Mouse (Mus musculus): ENCODE measurements around the gene Ehd1.

GRCm38 (mm10) chr19:6235084-6236052, 41.2 kb upstream of the Ehd1 start, which contains the start of gene Ppp2r5b:
- TF ChIP-seq CTCF (IDR thresholded peaks at IDR 0.05; ENCODE audit: low read depth, low read length) = peak; percentile 38
- TF ChIP-seq POLR2A (IDR thresholded peaks at IDR 0.05; ENCODE audit: insufficient read depth, low read length) = no peak
- no peak for TF ChIP-seq EP300 (IDR thresholded peaks at IDR 0.05; ENCODE audit: insufficient read depth, low read depth, low read length)
